Mouse (Mus musculus): ENCODE data around the gene Atp7a. TPM values are rescaled to one million over a fixed set of nuclear protein-coding genes. Genes with fewer than 3 reads are reported as not detected.
A peak's percentile ranks its signal among the peaks of the same experiment; 100 is the strongest.
"Not testable (repeated sequence)": the region's sequence is repeated elsewhere in the genome, so short reads cannot be mapped to it uniquely, and the experiment has no call there.

The Atp7a gene
- polyA plus RNA-seq, 1 experiment: 5.0 TPM

DNA sequence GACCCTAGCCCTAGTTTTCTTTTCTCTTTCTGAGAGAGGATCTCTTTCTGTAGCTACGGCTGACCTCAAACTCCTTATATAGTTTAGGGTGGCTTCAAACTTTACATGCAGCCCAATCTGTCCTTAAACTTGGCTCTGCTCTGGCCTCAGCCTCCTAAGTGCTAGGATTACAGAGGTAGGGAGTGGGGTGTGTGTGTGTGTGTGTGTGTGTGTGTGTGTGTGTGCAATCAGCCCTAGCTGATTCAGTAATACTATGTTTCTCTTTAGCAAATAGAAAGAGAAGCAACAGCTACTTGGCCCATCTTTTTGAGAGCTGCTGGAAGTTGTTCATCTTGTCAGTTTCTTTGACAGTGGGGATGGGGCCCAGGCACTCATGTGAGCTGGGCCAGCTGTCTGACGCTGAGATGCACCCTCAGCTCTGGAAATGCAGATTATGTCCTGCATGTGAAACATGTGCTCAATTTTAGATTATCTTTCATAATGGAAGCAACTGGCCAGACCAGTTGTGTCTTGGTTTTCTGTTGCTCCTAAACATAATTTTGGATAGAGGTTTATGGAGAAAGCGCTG, 10.2 kb downstream of the Atp7a start:
- DNase-seq: no peak
- WGBS: 68% methylated on average over 3 of the region's 3 CpGs
- H3K27ac ChIP-seq (ENCODE audit: insufficient read depth, low read depth, low read length): no peak overlapping the region

DNA sequence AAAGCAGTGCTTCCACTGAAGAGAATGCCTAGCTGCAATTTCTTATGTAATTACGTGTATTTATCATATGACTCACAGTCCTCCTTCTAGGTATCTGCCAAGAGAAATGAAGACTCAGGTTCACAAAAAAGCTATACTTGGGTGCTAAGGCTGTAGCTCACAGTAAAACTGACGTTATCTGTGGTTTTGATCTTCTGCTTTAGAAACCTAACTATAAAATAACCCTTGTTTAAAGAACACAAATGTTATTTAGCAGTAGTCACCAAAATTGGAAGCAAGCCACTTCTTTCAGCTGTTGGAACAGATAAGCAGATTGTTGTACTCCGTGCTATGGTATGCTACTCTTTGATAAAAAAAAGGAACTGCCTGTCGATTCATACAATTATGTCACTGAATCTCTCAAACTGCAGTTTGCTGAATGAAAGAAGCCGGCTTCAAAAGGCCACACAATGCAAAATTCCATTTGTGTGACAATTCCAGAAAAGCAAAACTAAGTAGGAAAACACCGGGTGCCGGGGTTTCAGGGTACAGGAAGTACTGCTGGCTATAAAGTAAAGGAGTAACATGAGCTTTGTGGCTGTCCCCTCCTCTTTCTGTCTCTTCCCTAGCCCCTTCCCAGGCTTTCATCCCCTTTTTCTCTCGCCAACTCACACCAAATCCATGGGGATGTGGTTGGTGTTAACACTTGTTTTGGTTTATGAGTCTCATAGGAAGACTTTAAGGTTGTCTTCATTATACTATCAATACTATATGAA, 17.0 kb downstream of the Atp7a start:
- WGBS: 31% methylated on average over 8 of the region's 8 CpGs
- H3K27me3 ChIP-seq (replicated peaks; ENCODE audit: control insufficient read depth, insufficient read depth, low read length): no peaks in the 10 kb centered on the region
- peak overlapping the region; percentile 23; the same call in 1 of the 2 replicates for H3K27ac ChIP-seq (ENCODE audit: insufficient read depth, low read depth, low read length)
- DNase-seq: peak; percentile 23
- H3K4me1 ChIP-seq (ENCODE audit: control insufficient read depth, insufficient read depth, low read length): no peaks in the 10 kb centered on the region
- H3K4me3 ChIP-seq (ENCODE audit: insufficient read depth, low read depth, low read length): no peak overlapping the region
- H3K36me3 ChIP-seq (ENCODE audit: control insufficient read depth, insufficient read depth, low read length): no peaks in the 10 kb centered on the region
- TF ChIP-seq CTCF (conservative IDR thresholded peaks at IDR 0.05; ENCODE audit: insufficient read depth, insufficient read length, low read depth, low read length) (no peak), POLR2A (IDR thresholded peaks at IDR 0.05; ENCODE audit: low read depth, low read length) (no peak)

More for the DNA sequence above, 10.2 kb downstream of the Atp7a start:
- Histone ChIP-seq H3K36me3 (ENCODE audit: control insufficient read depth, insufficient read depth, low read length) (no peaks in the 10 kb centered on the region), H3K27me3 (replicated peaks; ENCODE audit: control insufficient read depth, insufficient read depth, low read length) (no peaks in the 10 kb centered on the region), H3K4me3 (ENCODE audit: insufficient read depth, low read depth, low read length) (no peak overlapping the region), H3K4me1 (ENCODE audit: control insufficient read depth, insufficient read depth, low read length) (peaks cover 2% of the 10 kb centered on the region; the same call in 1 of the 2 replicates)
- TF ChIP-seq POLR2A (IDR thresholded peaks at IDR 0.05; ENCODE audit: low read depth, low read length) (no peak), CTCF (conservative IDR thresholded peaks at IDR 0.05; ENCODE audit: insufficient read depth, insufficient read length, low read depth, low read length) (no peak)

DNA sequence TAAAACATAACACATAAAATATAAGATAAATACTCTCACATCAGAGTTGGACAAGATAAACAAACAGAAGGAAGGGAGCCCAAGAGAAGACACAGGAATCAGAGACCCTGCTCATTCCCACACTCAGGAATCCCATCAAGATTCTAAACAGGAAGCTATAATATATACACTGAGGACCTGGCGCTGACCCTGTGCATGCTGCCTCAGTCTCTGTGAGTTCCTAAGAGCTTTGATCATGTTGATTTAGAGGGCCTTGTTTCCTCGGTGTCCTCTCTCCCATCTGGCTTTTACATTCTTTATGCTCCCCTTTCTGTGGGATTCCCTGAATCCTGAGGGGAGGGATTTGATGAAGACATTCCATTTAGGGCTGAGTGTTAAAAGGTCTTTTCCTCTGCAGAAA, 18.4 kb downstream of the Atp7a start:
- H3K27me3 ChIP-seq (replicated peaks; ENCODE audit: control insufficient read depth, insufficient read depth, low read length): no peaks in the 10 kb centered on the region
- no peaks in the 10 kb centered on the region for H3K36me3 ChIP-seq (ENCODE audit: control insufficient read depth, insufficient read depth, low read length)
- no peak overlapping the region for H3K27ac ChIP-seq (ENCODE audit: insufficient read depth, low read depth, low read length)
- TF ChIP-seq POLR2A (IDR thresholded peaks at IDR 0.05; ENCODE audit: low read depth, low read length) (no peak), CTCF (conservative IDR thresholded peaks at IDR 0.05; ENCODE audit: insufficient read depth, insufficient read length, low read depth, low read length) (no peak)
- no peak overlapping the region for H3K4me3 ChIP-seq (ENCODE audit: insufficient read depth, low read depth, low read length)
- no peaks in the 10 kb centered on the region; the same call in 1 of the 2 replicates for H3K4me1 ChIP-seq (ENCODE audit: control insufficient read depth, insufficient read depth, low read length)
- no peak for DNase-seq
- WGBS: 65% methylated on average over 2 of the region's 2 CpGs

- Histone ChIP-seq H3K27me3 (replicated peaks; ENCODE audit: control insufficient read depth, insufficient read depth, low read length) (no peaks in the 10 kb centered on the region), H3K27ac (ENCODE audit: insufficient read depth, low read depth, low read length) (no peak overlapping the region), H3K36me3 (ENCODE audit: control insufficient read depth, insufficient read depth, low read length) (no peaks in the 10 kb centered on the region), H3K4me3 (ENCODE audit: insufficient read depth, low read depth, low read length) (no peak overlapping the region), H3K4me1 (ENCODE audit: control insufficient read depth, insufficient read depth, low read length) (no peaks in the 10 kb centered on the region; the same call in 1 of the 2 replicates)
- WGBS: 58% methylated on average over 9 of the region's 9 CpGs
- DNase-seq: no peak
- TF ChIP-seq CTCF (conservative IDR thresholded peaks at IDR 0.05; ENCODE audit: insufficient read depth, insufficient read length, low read depth, low read length): no peak
- no peak for TF ChIP-seq POLR2A (IDR thresholded peaks at IDR 0.05; ENCODE audit: low read depth, low read length)
These were observed 18.9 kb downstream of the Atp7a start for GRCm38 (mm10) chrX:106045928-106046327.

DNA sequence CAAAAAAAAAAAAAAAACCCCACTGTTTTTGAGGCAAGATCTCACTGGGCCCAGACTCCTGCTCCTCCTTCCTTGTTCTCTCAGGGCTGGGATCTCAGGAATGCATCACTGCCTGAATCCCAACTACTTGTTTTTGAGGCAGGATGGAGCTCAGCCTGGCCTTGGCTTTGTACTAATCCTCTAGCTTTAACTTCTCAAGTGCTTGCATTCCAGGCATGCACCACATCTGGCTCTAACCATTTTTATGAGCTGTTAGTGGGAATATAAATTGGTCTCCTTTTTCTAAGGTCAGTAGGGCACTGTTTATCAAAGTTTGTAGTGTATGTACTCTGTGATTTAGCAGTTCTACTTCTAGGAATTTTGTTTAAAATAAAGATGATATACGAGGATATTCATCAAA, 21.1 kb downstream of the Atp7a start:
- Histone ChIP-seq H3K27ac (ENCODE audit: insufficient read depth, low read depth, low read length) (peak overlapping the region; percentile 23; the same call in 1 of the 2 replicates), H3K36me3 (ENCODE audit: control insufficient read depth, insufficient read depth, low read length) (no peaks in the 10 kb centered on the region), H3K27me3 (replicated peaks; ENCODE audit: control insufficient read depth, insufficient read depth, low read length) (no peaks in the 10 kb centered on the region), H3K4me1 (ENCODE audit: control insufficient read depth, insufficient read depth, low read length) (no peaks in the 10 kb centered on the region; the same call in 1 of the 2 replicates), H3K4me3 (ENCODE audit: insufficient read depth, low read depth, low read length) (no peak overlapping the region)
- peak; percentile 18 for DNase-seq
- WGBS: 49% methylated on average over 1 of the region's 1 CpGs
- TF ChIP-seq CTCF (conservative IDR thresholded peaks at IDR 0.05; ENCODE audit: insufficient read depth, insufficient read length, low read depth, low read length): no peak
- no peak for TF ChIP-seq POLR2A (IDR thresholded peaks at IDR 0.05; ENCODE audit: low read depth, low read length)

DNA sequence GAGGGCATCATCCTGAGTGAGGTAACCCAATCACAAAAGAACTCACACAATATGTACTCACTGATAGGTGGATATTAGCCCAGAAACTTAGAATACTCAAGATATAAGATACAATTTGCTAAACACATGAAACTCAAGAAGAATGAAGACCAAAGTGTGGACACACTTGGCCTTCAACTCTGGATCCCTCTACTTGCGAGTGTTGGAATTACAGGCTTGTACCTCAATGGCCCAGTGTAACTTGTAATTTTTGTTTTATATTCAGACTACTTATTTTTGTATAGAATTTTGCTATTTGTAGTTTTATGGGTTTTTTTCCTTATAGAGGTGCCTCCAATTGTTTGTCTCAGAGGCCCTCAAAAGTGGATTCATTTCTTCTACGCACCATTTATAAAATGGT, 50.8 kb downstream of the Atp7a start:
- WGBS: 96% methylated on average over 2 of the region's 2 CpGs
- not testable (repeated sequence) for H3K36me3 ChIP-seq (ENCODE audit: control insufficient read depth, insufficient read depth, low read length); H3K27ac ChIP-seq (ENCODE audit: insufficient read depth, low read depth, low read length); DNase-seq; H3K27me3 ChIP-seq (replicated peaks; ENCODE audit: control insufficient read depth, insufficient read depth, low read length); H3K4me1 ChIP-seq (ENCODE audit: control insufficient read depth, insufficient read depth, low read length); H3K4me3 ChIP-seq (ENCODE audit: insufficient read depth, low read depth, low read length)

GRCm38 (mm10) chrX:106080811-106081443, 53.9 kb downstream of the Atp7a start:
- no peak overlapping the region for H3K4me3 ChIP-seq (ENCODE audit: insufficient read depth, low read depth, low read length)
- TF ChIP-seq CTCF (conservative IDR thresholded peaks at IDR 0.05; ENCODE audit: insufficient read depth, insufficient read length, low read depth, low read length) (no peak), POLR2A (IDR thresholded peaks at IDR 0.05; ENCODE audit: low read depth, low read length) (no peak)
- no peak overlapping the region; the same call in 1 of the 2 replicates for H3K27ac ChIP-seq (ENCODE audit: insufficient read depth, low read depth, low read length)
- no peaks in the 10 kb centered on the region for H3K27me3 ChIP-seq (replicated peaks; ENCODE audit: control insufficient read depth, insufficient read depth, low read length)
- no peaks in the 10 kb centered on the region for H3K36me3 ChIP-seq (ENCODE audit: control insufficient read depth, insufficient read depth, low read length)
- peaks cover 14% of the 10 kb centered on the region; the same call in 1 of the 2 replicates for H3K4me1 ChIP-seq (ENCODE audit: control insufficient read depth, insufficient read depth, low read length)
- no peak for DNase-seq
- WGBS: 37% methylated on average over 13 of the region's 13 CpGs
